Mouse (Mus musculus): ENCODE measurements around the gene Grin2b. TPM values are rescaled to one million over a fixed set of nuclear protein-coding genes. Genes with fewer than 3 reads are reported as not detected.

Grin2b gene
- total RNA-seq, 2 experiments from 2014 or later: not detected

- ATAC-seq (replicated peaks; ENCODE audit: poor library complexity): no peak
These were observed 162.3 kb downstream of the Grin2b start for GRCm38 (mm10) chr6:136011038-136011311.

GRCm38 (mm10) chr6:136010290-136011037 is 162.8 kb downstream of the Grin2b start:
- peak; percentile 80 for ATAC-seq (replicated peaks; ENCODE audit: poor library complexity)

- no peak for ATAC-seq (replicated peaks; ENCODE audit: poor library complexity)
These were observed 165.2 kb downstream of the Grin2b start for GRCm38 (mm10) chr6:136008120-136008519.

- ATAC-seq (replicated peaks; ENCODE audit: poor library complexity): no peak
These were observed 178.6 kb downstream of the Grin2b start for GRCm38 (mm10) chr6:135994691-135995090.

- no peak for ATAC-seq (replicated peaks; ENCODE audit: poor library complexity)
These were observed 179.4 kb downstream of the Grin2b start for GRCm38 (mm10) chr6:135993897-135994296.

GRCm38 (mm10) chr6:135993378-135993777 is 179.9 kb downstream of the Grin2b start:
- no peak for ATAC-seq (replicated peaks; ENCODE audit: poor library complexity)

GRCm38 (mm10) chr6:135976106-135976505 is 197.2 kb downstream of the Grin2b start:
- ATAC-seq (replicated peaks; ENCODE audit: poor library complexity): no peak

- ATAC-seq (replicated peaks; ENCODE audit: poor library complexity): no peak
These were observed 200.8 kb downstream of the Grin2b start for GRCm38 (mm10) chr6:135972481-135972880.

GRCm38 (mm10) chr6:135971481-135971880 is 201.8 kb downstream of the Grin2b start:
- no peak for ATAC-seq (replicated peaks; ENCODE audit: poor library complexity)

- no peak for ATAC-seq (replicated peaks; ENCODE audit: poor library complexity)
These were observed 202.5 kb downstream of the Grin2b start for GRCm38 (mm10) chr6:135970716-135971318.

GRCm38 (mm10) chr6:135961766-135962165 is 211.5 kb downstream of the Grin2b start:
- no peak for ATAC-seq (replicated peaks; ENCODE audit: poor library complexity)

GRCm38 (mm10) chr6:135959629-135960028 is 213.7 kb downstream of the Grin2b start:
- peak; percentile 98 for ATAC-seq (replicated peaks; ENCODE audit: poor library complexity)

GRCm38 (mm10) chr6:135951666-135952065 is 221.6 kb downstream of the Grin2b start:
- ATAC-seq (replicated peaks; ENCODE audit: poor library complexity): no peak

- no peak for ATAC-seq (replicated peaks; ENCODE audit: poor library complexity)
These were observed 227.8 kb downstream of the Grin2b start for GRCm38 (mm10) chr6:135945511-135945910.

GRCm38 (mm10) chr6:135944358-135944757 is 229.0 kb downstream of the Grin2b start:
- ATAC-seq (replicated peaks; ENCODE audit: poor library complexity): no peak

GRCm38 (mm10) chr6:135943121-135943617 is 230.1 kb downstream of the Grin2b start:
- ATAC-seq (replicated peaks; ENCODE audit: poor library complexity): no peak

GRCm38 (mm10) chr6:135932924-135933323 is 240.4 kb downstream of the Grin2b start:
- no peak for ATAC-seq (replicated peaks; ENCODE audit: poor library complexity)

- no peak for ATAC-seq (replicated peaks; ENCODE audit: poor library complexity)
These were observed 240.9 kb downstream of the Grin2b start for GRCm38 (mm10) chr6:135932400-135932920.

- no peak for ATAC-seq (replicated peaks; ENCODE audit: poor library complexity)
These were observed 255.6 kb downstream of the Grin2b start for GRCm38 (mm10) chr6:135917676-135918075.

- no peak for ATAC-seq (replicated peaks; ENCODE audit: poor library complexity)
These were observed 258.7 kb downstream of the Grin2b start for GRCm38 (mm10) chr6:135914608-135915007.

GRCm38 (mm10) chr6:135912114-135912513 is 261.2 kb downstream of the Grin2b start:
- ATAC-seq (replicated peaks; ENCODE audit: poor library complexity): no peak

GRCm38 (mm10) chr6:135911131-135911530 is 262.2 kb downstream of the Grin2b start:
- ATAC-seq (replicated peaks; ENCODE audit: poor library complexity): no peak
